Mouse (Mus musculus): Measurements from ENCODE around the gene Trim47. TPM values are rescaled to one million over a fixed set of nuclear protein-coding genes. Genes with fewer than 3 reads are reported as not detected.
A peak's percentile ranks its signal among the peaks of the same experiment; 100 is the strongest.
"Not testable (repeated sequence)": the region's sequence is repeated elsewhere in the genome, so short reads cannot be mapped to it uniquely, and the experiment has no call there.

Trim47 gene
- total RNA-seq, 2 experiments from 2014 or later: 27.0 to 37.6 TPM

DNA sequence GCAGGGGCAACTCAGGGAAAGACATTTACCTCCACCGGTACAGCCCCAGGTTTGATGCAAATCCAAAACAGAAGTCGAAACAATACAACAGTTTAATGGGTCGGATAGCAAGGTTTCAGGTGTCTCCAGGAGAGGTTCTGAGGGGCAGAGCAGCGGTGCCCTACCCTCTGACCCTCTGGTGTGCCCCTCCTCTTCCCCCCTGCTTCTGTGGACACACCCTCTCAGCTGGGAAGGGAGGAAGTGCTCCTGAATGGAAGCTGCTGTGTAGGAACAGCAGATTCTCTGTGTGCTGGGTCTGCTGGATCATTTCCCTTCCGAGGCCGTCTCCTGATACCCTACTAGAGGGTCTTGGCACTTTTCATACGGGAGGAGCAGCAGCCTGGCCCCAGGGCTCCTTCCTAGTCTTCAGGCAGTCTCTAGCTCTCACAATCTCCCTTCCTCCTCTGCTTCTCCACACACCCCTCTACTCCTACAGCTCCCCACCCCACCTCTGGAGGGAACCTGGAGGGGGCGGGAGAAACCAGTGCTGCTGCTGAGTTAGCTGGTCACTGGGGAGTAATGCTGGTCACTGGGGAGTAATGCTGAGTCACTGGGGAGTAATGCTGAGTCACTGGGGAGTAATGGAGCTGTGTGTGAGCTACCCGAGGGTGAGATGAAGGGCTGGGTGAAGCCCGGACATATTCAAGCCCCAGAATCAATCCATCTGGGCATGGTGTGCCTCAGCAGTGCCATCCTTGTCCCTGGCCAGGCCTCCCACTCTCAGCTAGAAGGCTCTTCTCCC lies 15.4 kb upstream of the Trim47 start:
- intact Hi-C loops (cut with DNase I): loop anchor here (2.0 to 10.0 kb wide), 2 partner anchors 22 to 322 kb away; partner anchors contain the start of gene Qrich2

GRCm38 (mm10) chr11:116138468-116139138 lies 11.6 kb upstream of the Trim47 start, which contains the start of gene Mrpl38:
Gene Mrpl38, minus strand, starts transcription at chr11:116138868.
- DNase-seq (ENCODE audit: low spot score): peak; percentile 80
- intact Hi-C loops (cut with DNase I): loop anchor here (2.0 kb wide), 1 partner anchor 80 kb away; no protein-coding TSS in a partner anchor

More for the DNA sequence above, 15.4 kb upstream of the Trim47 start:
- no peak for DNase-seq (ENCODE audit: low spot score)

DNA sequence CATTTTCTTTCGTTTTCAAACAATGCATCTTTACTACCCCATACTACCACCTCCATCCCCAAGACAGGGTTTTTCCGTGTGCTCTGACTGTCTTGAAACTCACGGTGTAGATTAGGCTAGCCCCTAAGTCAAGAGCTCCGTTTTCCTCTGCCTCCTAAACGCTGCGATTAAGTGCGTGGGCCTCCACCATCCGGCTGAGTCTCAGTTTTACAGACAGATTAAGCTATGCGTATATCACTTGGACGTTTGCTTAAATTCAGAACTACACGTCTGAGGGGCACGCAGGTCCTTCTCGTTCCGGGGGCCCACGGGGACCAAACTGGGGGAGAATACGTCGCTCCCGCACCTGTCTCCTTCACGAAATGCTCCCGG lies 11.1 kb upstream of the Trim47 start:
- intact Hi-C loops (cut with DNase I): loop anchor here (2.0 kb wide), 1 partner anchor 81 kb away; no protein-coding TSS in a partner anchor
- DNase-seq (ENCODE audit: low spot score): no peak

DNA sequence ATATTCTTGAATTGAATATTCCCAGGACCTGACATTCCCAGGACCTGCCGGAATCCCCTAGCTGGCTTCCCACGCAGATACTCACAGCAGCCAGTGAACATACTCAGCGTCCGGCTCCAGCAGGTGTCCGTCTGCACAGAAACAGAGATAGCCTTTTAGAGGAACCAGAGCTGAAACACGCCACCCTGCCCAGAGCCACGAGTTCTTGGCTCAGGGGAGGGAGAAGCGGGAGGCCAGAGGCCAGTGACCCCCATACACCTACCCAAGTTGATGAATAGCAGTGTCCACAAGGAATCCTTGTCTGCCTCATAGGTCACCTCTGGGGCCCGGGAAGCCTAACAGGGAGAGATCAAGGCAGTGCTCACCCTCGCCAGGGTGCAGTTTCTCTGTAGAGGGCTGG lies 7.2 kb upstream of the Trim47 start:
- intact Hi-C loops (cut with DNase I): loop anchor here (5.0 kb wide), 2 partner anchors 102 to 197 kb away; partner anchors contain the start of gene Unk

GRCm38 (mm10) chr11:116133497-116133896 lies 6.5 kb upstream of the Trim47 start:
- intact Hi-C loops (cut with DNase I): loop anchor here (5.0 kb wide), 2 partner anchors 101 to 196 kb away; partner anchors contain the start of gene Unk
- DNase-seq (ENCODE audit: low spot score): no peak

More for the DNA sequence above, 7.2 kb upstream of the Trim47 start:
- DNase-seq (ENCODE audit: low spot score): no peak

GRCm38 (mm10) chr11:116132366-116133333 lies 5.6 kb upstream of the Trim47 start:
- DNase-seq (ENCODE audit: low spot score): no peak
- intact Hi-C loops (cut with DNase I): loop anchor here (5.0 kb wide), 2 partner anchors 100 to 195 kb away; partner anchors contain the start of gene Unk

- intact Hi-C loops (cut with DNase I): loop anchor here (5.0 kb wide), 2 partner anchors 99 to 194 kb away; partner anchors contain the start of gene Unk
- DNase-seq (ENCODE audit: low spot score): no peak
Observed at GRCm38 (mm10) chr11:116131349-116132170, 4.5 kb upstream of the Trim47 start.

GRCm38 (mm10) chr11:116130488-116131205 lies 3.6 kb upstream of the Trim47 start, which contains the start of gene Trim65:
Gene Trim65, minus strand, starts transcription at chr11:116131128.
- intact Hi-C loops (cut with DNase I): loop anchor here (1.0 to 5.0 kb wide), 3 partner anchors 43 to 193 kb away; partner anchors contain the start of gene Unk
- peak; percentile 84 for DNase-seq (ENCODE audit: low spot score)

DNA sequence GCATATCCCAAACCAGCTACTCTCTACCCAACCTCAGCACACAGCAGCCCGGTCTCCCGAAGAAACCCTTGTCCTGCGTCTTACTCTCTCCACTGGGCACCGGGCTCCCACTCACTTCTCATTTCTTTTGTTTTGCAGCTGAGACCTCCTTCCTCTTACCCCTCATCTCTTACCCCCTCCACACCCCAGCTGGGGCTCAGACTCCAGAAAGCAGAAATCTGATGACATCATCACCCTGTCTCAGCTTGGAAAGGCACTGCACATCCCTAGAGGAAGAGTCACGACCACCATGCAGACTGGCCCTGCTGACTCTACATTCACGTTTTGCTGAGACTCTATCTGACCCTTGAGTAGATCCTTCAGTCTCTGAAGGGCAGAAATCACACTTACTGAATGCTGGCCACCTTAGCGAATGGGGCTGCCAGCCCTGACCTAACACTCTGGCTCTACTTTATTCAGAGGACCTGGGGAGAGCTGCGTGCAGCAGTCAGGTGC lies 3.0 kb upstream of the Trim47 start:
- no peak for DNase-seq (ENCODE audit: low spot score)
- intact Hi-C loops (cut with DNase I): loop anchor here (1.0 to 5.0 kb wide), 4 partner anchors 19 to 193 kb away; partner anchors contain the start of gene Unk

- intact Hi-C loops (cut with DNase I): loop anchor here (2.0 kb wide), 1 partner anchor 18 kb away; no protein-coding TSS in a partner anchor
- no peak for DNase-seq (ENCODE audit: low spot score)
Observed at GRCm38 (mm10) chr11:116129091-116129790, 2.2 kb upstream of the Trim47 start.

GRCm38 (mm10) chr11:116127986-116128385 lies 976 bp upstream of the Trim47 start:
- DNase-seq (ENCODE audit: low spot score): no peak
- intact Hi-C loops (cut with DNase I): loop anchor here (2.0 kb wide), 1 partner anchor 17 kb away; no protein-coding TSS in a partner anchor

- no peak for DNase-seq (ENCODE audit: low spot score)
- intact Hi-C loops (cut with DNase I): no loop called here
Observed at GRCm38 (mm10) chr11:116126261-116126660, 749 bp downstream of the Trim47 start.

DNA sequence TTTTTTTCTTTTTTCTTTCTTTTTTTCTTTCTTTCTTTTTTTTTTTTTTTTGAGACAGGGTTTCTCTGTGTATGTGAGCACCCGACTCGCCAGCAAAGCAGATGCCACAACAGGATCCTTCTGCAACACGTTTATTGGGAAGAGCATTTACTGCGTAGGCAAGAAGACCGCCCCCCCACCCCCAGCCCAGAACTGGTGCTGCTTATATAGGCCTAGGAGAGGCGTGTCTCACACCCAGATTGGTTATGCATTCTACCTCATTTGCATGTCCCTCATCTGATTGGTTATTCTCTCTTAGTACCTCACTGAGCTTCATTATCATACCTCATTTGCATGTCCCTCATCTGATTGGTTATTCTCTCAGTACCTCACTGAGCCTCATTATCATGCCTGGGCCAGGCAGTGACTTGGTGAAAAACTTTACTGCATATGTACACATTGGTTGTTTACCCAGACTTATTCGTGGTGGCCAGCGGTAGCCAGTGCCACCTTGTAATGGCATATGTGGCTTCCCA lies 5.2 kb downstream of the Trim47 start:
- intact Hi-C loops (cut with DNase I): not testable (repeated sequence)

DNA sequence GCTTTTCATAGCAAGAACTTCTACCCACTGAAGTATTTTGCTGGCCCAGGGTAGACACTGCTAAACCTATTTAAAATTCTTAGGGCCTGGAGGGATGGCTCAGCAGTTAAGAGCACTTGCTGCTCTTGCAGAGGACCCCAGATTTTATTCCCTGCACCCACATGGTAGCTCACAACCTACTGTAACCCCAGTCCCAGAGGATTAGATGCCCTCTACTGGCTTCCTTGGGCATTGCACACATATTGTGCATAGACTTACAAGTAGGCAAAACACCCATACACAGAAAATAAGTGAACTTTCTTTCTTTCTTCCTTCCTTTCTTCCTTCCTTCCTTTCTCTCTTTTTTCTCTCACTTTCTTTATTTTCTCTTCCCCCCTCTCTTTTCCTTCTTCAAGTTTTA lies 9.2 kb downstream of the Trim47 start:
- no peak for DNase-seq (ENCODE audit: low spot score)
- intact Hi-C loops (cut with DNase I): no loop called here

More for the DNA sequence above, 5.2 kb downstream of the Trim47 start:
- not testable (repeated sequence) for DNase-seq (ENCODE audit: low spot score)

DNA sequence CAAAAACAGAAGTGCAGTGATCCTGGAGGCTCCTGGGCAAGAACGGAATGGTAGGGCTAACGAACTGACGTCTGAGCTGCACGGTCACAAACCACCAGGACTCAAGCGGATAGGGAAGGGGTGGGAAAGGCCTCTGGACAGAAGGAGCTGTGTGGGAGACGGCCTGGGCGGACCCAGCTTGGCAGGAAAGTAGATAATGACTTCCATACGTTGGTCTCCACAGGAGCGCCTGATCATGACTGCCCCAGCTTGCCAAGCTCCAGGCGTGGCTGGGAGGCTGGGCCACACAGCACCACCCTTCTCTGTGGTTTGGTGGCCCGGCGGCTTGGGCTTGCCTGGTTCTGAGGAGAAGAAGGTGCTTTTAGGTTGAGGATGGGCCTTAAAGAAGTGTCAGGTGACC lies 9.8 kb downstream of the Trim47 start:
- intact Hi-C loops (cut with DNase I): no loop called here
- DNase-seq (ENCODE audit: low spot score): no peak

GRCm38 (mm10) chr11:116111611-116112203 lies 15.3 kb downstream of the Trim47 start:
- DNase-seq (ENCODE audit: low spot score): no peak
- intact Hi-C loops (cut with DNase I): loop anchor here (2.0 kb wide), 1 partner anchor 17 kb away; no protein-coding TSS in a partner anchor

Data from heart, postnatal 25 days (tissue).